ENCODE assay signal across 8 mouse cellular contexts in genomic region chr9:46642696-46643095, GRCm38 (mm10).
DNase-seq lines count a peak whose midpoint lies in the region; ATAC-seq lines count a peak whose summit lies in the region.

No protein-coding gene starts in this region.

- peak; percentile 35 to 52 for DNase-seq in cerebellum, postnatal 10 days
- DNase-seq in cerebellum, adult 11-12 months: no peak
- peak; percentile 98 for DNase-seq in midbrain, embryonic 11.5 days (ENCODE audit: low spot score, missing footprints)
- DNase-seq in embryonic facial prominence, embryonic 14.5 days (ENCODE audit: low spot score): peak; percentile 73
- DNase-seq in lung, postnatal 25 days (ENCODE audit: low spot score): peak; percentile 2
- DNase-seq in right cerebral cortex, adult 2 months (ENCODE audit: low spot score in 2 of 2): no peak
- DNase-seq in left cerebral cortex, adult 9 months (ENCODE audit: low spot score in 2 of 2): no peak

- ATAC-seq in midbrain, embryonic 11.5 days (ENCODE audit: low FRiP score): no peak
- no peak for ATAC-seq in midbrain, embryonic 13.5 days
- no peak for ATAC-seq in embryonic facial prominence, embryonic 14.5 days (ENCODE audit: low read depth)

- H3K27ac ChIP-seq in midbrain, embryonic 11.5 days (ENCODE audit: low read depth, low read length): no peak overlapping the region
- H3K27ac ChIP-seq in midbrain, embryonic 13.5 days: no peak overlapping the region
- no peak overlapping the region for H3K27ac ChIP-seq in embryonic facial prominence, embryonic 14.5 days (replicated peaks; ENCODE audit: low read depth, low read length)

- no peaks in the 10 kb centered on the region for H3K27me3 ChIP-seq in midbrain, embryonic 11.5 days (ENCODE audit: control insufficient read depth, insufficient read depth, low read length)
- H3K27me3 ChIP-seq in midbrain, embryonic 13.5 days: no peaks in the 10 kb centered on the region
- H3K27me3 ChIP-seq in embryonic facial prominence, embryonic 14.5 days (replicated peaks; ENCODE audit: control insufficient read depth, insufficient read depth, low read length): no peaks in the 10 kb centered on the region; the same call in 1 of the 2 replicates

- no peak overlapping the region for H3K4me3 ChIP-seq in midbrain, embryonic 11.5 days (ENCODE audit: low read depth, low read length)
- H3K4me3 ChIP-seq in midbrain, embryonic 13.5 days (replicated peaks): no peak overlapping the region
- H3K4me3 ChIP-seq in embryonic facial prominence, embryonic 14.5 days (ENCODE audit: low read depth, low read length): no peak overlapping the region

- H3K9ac ChIP-seq in midbrain, embryonic 11.5 days (ENCODE audit: low read length): no peak overlapping the region
- H3K9ac ChIP-seq in midbrain, embryonic 13.5 days (replicated peaks): no peak overlapping the region
- no peak overlapping the region for H3K9ac ChIP-seq in embryonic facial prominence, embryonic 14.5 days (ENCODE audit: low read depth, low read length)

- WGBS in midbrain, embryonic 11.5 days: 11% methylated on average over 9 of the region's 9 CpGs
- 4% methylated on average over 9 of the region's 9 CpGs for WGBS in midbrain, embryonic 13.5 days
- 5% methylated on average over 9 of the region's 9 CpGs for WGBS in embryonic facial prominence, embryonic 14.5 days

- H3K36me3 ChIP-seq in midbrain, embryonic 11.5 days (ENCODE audit: control insufficient read depth, insufficient read depth, low read length): no peaks in the 10 kb centered on the region
- no peaks in the 10 kb centered on the region for H3K36me3 ChIP-seq in midbrain, embryonic 13.5 days
- H3K36me3 ChIP-seq in embryonic facial prominence, embryonic 14.5 days (ENCODE audit: control insufficient read depth, insufficient read depth, low read length): no peaks in the 10 kb centered on the region

- H3K4me2 ChIP-seq in midbrain, embryonic 11.5 days: no peak overlapping the region
- no peak overlapping the region for H3K4me2 ChIP-seq in midbrain, embryonic 13.5 days (replicated peaks)
- H3K4me2 ChIP-seq in embryonic facial prominence, embryonic 14.5 days (ENCODE audit: low read depth, low read length): no peak overlapping the region

- no peaks in the 10 kb centered on the region for H3K9me3 ChIP-seq in midbrain, embryonic 11.5 days (ENCODE audit: control insufficient read depth, low read length)
- H3K9me3 ChIP-seq in midbrain, embryonic 13.5 days: no peaks in the 10 kb centered on the region
- no peaks in the 10 kb centered on the region for H3K9me3 ChIP-seq in embryonic facial prominence, embryonic 14.5 days (ENCODE audit: control insufficient read depth, low read length)

- H3K4me1 ChIP-seq in midbrain, embryonic 11.5 days (ENCODE audit: control insufficient read depth, insufficient read depth, low read length): peaks cover 12% of the 10 kb centered on the region
- peaks cover 34% of the 10 kb centered on the region for H3K4me1 ChIP-seq in midbrain, embryonic 13.5 days (replicated peaks)
- no peaks in the 10 kb centered on the region for H3K4me1 ChIP-seq in embryonic facial prominence, embryonic 14.5 days (ENCODE audit: control insufficient read depth, insufficient read depth, low read length)

Comparison
In these comparisons a context has a peak if more than half of its experiments do, and no peak if none do; other contexts are left out.
1. DNase-seq: peak in cerebellum, postnatal 10 days (2 of 2), midbrain, embryonic 11.5 days (single experiment), embryonic facial prominence, embryonic 14.5 days (single experiment) and lung, postnatal 25 days (single experiment); none in cerebellum, adult 11-12 months (single experiment), right cerebral cortex, adult 2 months (0 of 2) and left cerebral cortex, adult 9 months (0 of 2).